Mouse (Mus musculus) neural tube, embryonic 12.5 days (tissue): ENCODE data around the gene Pla1a. TPM values are rescaled to one million over a fixed set of nuclear protein-coding genes. Genes with fewer than 3 reads are reported as not detected.
"Not testable (repeated sequence)": the region's sequence is repeated elsewhere in the genome, so short reads cannot be mapped to it uniquely, and the experiment has no call there.

ENCODE experiments used
- ATAC-seq: fragments of 200-750 bp; cut with Nextera tagmentation; 2 replicates; pipeline ENCODE4 v1.8.0; 2017; ENCODE audit warnings: low read depth, mild to moderate bottlenecking, moderate TSS enrichment, moderate library complexity; ENCODE audit not compliant: low FRiP score
- H3K27ac ChIP-seq: fragments of 300-500 bp; sonication (generic); 2 replicates; pipeline ENCODE4 v1.5.1; 2016
- H3K27me3 ChIP-seq: fragments of 300-500 bp; sonication (generic); replicated peaks from 2 replicates; pipeline ENCODE4 v1.6.1; 2016; ENCODE audit warnings: mild to moderate bottlenecking
- H3K36me3 ChIP-seq: fragments of 300-500 bp; sonication (generic); 2 replicates; pipeline ENCODE4 v1.6.1; 2016; ENCODE audit warnings: mild to moderate bottlenecking
- H3K4me1 ChIP-seq: fragments of 300-500 bp; sonication (generic); 2 replicates; pipeline ENCODE4 v1.6.1; 2016
- H3K4me2 ChIP-seq: fragments of 300-500 bp; sonication (generic); replicated peaks from 2 replicates; pipeline ENCODE4 v1.6.1; 2016; ENCODE audit warnings: mild to moderate bottlenecking
- H3K4me3 ChIP-seq: fragments of 300-500 bp; sonication (generic); 2 replicates; pipeline ENCODE4 v1.5.1; 2016
- H3K9ac ChIP-seq: fragments of 300-500 bp; sonication (generic); 2 replicates; pipeline ENCODE4 v1.6.1; 2016; ENCODE audit warnings: mild to moderate bottlenecking
- H3K9me3 ChIP-seq: fragments of 300-500 bp; sonication (generic); 2 replicates; pipeline ENCODE4 v1.6.1; 2016; ENCODE audit warnings: mild to moderate bottlenecking
- WGBS: fragments of 180-500 bp; shearing (Covaris S2); methylation state at CpG from one replicate; pipeline ENCODE4 v1.1.7; 2016; 5-methylcytosine and 5-hydroxymethylcytosine counted together
- polyA plus RNA-seq: library from polyadenylated mRNA; unstranded; fragments of >200 nt; fragmentation: Nextera tagmentation; extraction: Ambion mirVana; gene quantifications from 2 replicates; pipeline ENCODE4 v1.2.1, GENCODE M21; 2016

Gene Pla1a
- polyA plus RNA-seq, 1 experiment from 2014 or later = 0.28 TPM

DNA sequence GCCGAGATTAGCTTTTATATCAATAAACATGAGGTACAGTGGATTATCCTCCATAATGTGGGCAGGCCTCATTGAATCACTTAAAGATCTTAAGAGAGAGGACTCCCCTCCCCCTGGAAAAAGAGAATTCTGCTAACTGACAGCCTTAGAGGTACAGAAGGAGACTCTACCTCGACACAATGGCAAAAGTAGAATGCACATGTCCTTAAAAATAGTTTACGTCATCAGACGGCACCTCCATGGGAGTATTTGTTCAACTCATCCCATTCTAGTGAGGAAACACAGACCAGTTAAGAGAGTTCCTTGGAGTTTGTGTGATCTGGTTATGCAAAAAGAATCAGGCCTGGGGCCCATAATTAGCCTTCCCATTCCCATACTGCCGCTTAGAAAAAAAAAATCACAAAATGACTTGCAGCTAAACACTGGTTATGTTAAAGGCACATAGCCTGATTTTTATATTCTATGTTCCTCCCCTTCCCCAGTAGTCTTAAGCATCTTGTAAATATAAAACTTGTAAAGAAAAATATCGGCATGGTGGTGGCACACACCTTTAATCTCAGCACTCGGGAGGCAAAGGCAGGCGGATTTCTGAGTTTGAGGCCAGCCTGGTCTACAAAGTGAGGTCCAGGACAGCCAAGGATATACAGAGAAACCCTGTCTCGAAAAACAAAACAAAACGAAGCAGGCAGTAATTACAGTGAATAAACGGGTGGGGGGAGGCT lies 21.7 kb upstream of the Pla1a start:
- Histone ChIP-seq H3K4me2 (no peak overlapping the region), H3K4me3 (no peak overlapping the region), H3K4me1 (peaks cover 11% of the 10 kb centered on the region), H3K9me3 (no peaks in the 10 kb centered on the region), H3K9ac (no peak overlapping the region), H3K36me3 (peaks cover 9% of the 10 kb centered on the region), H3K27ac (no peak overlapping the region), H3K27me3 (no peaks in the 10 kb centered on the region)
- no peak for ATAC-seq
- 83% methylated on average over 11 of the region's 11 CpGs for WGBS

DNA sequence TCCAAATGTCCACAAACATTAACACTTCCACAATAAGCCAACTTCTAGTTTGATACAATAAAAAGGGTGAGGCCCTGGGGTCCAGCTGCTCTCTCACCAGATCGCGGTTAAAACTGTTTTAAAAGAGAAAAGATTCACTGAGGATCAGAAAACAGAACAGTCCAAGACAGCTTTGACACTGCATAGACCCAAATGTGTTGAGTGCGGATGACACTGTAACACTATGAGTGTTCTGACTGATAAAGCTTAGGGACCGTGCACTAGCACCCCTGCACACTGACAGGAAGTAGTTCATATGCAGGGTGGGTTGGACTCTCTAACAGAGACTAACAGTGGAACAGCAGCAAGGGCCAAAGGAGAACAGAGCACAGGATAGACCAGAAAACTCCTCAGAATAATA lies 21.0 kb upstream of the Pla1a start:
- peaks cover 12% of the 10 kb centered on the region for H3K36me3 ChIP-seq
- H3K4me2 ChIP-seq = no peak overlapping the region
- 87% methylated on average over 4 of the region's 4 CpGs for WGBS
- no peak for ATAC-seq
- H3K9ac ChIP-seq = no peak overlapping the region
- H3K9me3 ChIP-seq = no peaks in the 10 kb centered on the region
- no peak overlapping the region for H3K27ac ChIP-seq
- no peaks in the 10 kb centered on the region for H3K27me3 ChIP-seq
- H3K4me1 ChIP-seq = peaks cover 11% of the 10 kb centered on the region
- H3K4me3 ChIP-seq = no peak overlapping the region

DNA sequence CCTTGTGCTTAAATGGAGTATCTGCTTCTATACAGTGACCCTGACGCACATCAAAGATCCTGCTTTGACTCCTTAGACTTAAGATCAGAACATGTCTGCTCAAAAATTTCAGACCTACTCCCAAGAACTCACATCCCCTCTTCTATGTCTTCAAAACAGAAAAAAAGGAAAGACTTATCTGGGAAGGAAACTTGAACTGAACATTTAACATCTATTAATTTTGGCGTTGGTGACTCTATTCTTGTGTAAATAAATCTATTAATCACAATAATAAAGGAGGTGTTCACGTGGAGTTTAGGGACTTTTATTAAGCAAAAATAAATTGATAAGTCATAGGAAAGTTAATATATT lies 20.2 kb upstream of the Pla1a start:
- Histone ChIP-seq H3K36me3 (peaks cover 20% of the 10 kb centered on the region), H3K9ac (peak overlapping the region; percentile 89), H3K27ac (no peak overlapping the region), H3K4me3 (peak overlapping the region; percentile 74), H3K4me2 (peak overlapping the region; percentile 83), H3K27me3 (no peaks in the 10 kb centered on the region), H3K4me1 (peaks cover 11% of the 10 kb centered on the region), H3K9me3 (no peaks in the 10 kb centered on the region)
- WGBS = 24% methylated on average over 3 of the region's 3 CpGs
- no peak for ATAC-seq

DNA sequence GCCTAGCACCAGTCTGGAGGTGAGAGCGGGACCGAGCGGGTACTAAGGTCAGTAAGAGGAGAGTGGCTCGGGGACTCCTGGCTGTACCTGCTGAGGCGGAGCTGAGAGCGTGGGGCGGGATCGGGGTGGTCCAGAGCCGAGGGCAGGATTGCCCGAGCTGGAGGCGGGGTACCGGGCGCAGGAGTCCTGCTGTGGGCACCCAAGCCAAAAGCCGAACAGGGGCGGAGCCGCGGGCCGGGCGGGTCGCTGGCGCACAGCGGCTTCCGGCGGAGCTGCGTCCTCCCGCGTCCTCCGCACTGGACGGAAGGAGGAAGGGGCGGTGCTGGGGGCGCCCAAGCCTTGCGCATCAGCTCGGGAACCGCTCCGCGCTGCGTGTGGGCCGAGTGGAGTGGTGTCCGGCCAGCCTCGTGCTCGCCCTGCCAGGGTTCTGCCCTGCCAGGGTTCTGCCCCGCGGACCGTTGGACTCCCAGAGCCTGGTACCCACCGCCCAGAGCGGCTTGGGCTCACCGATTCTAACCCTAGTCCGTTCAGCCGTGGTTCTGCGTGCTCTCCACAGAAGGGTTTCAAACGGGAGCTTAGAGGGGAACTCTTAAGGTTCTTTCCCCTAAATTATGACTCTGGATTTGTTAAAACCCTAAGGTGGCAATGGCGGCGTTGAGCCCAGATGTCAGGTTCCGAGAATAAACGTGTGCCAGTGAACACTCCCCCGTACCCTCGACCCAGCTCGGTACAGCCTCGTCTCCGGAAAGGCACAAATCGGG lies 19.7 kb upstream of the Pla1a start, which contains the start of gene Adprh:
Gene Adprh, minus strand, starts transcription at position 262 of the 761 bp plus-strand sequence.
- WGBS = under 1% methylated on average over 60 of the region's 61 CpGs
- Histone ChIP-seq H3K9me3 (no peaks in the 10 kb centered on the region), H3K4me2 (peak within 1 kb of the TSS; percentile 83), H3K36me3 (peaks cover 25% of the 10 kb centered on the region), H3K4me3 (peak within 1 kb of the TSS; percentile 74), H3K27ac (peak within 1 kb of the TSS; percentile 53; the same call in 1 of the 2 replicates), H3K27me3 (no peaks in the 10 kb centered on the region), H3K4me1 (peaks cover 11% of the 10 kb centered on the region), H3K9ac (peak within 1 kb of the TSS; percentile 89)
- ATAC-seq = peak; percentile 95

DNA sequence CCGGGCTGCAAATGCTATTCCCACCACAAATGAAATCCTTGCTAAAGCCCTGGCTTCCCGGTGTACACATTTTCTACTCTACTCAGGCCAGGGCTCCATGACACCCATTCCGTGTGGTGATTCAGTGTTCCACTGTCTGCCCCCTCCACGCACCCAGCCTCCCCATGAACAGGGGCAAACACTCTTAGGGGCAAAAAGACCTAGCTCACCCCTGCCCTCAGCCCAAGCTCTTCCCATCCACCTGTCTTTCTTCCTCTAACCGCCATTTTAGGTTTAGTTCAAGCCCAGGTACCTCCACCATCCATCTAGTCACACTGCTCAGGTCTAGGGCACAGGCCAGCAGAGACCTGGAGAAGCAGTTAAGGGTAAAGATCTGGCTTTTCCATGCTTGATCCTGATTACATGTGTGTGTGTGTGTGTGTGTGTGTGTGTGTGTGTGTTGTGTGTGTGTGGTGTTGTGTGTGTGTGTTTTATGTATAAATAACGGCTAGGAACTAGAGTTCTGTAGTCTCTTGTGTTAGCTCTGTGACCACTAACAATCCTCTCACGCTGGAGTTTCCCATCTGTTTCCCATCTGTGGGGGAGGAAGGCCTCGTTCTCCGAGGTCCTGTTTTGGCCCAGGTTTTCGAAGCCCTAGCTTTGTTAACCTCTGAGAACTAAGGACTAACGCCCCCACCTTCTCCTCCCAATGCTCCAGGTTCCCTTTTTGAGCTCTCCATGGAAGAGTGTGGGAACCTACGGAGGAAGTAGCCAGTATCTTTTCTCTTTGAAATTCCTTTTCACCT lies 18.7 kb upstream of the Pla1a start:
- Histone ChIP-seq H3K36me3 (peaks cover 35% of the 10 kb centered on the region), H3K4me1 (peaks cover 11% of the 10 kb centered on the region), H3K9me3 (no peaks in the 10 kb centered on the region), H3K4me2 (peak overlapping the region; percentile 83), H3K9ac (peak overlapping the region; percentile 89), H3K4me3 (peak overlapping the region; percentile 74), H3K27me3 (no peaks in the 10 kb centered on the region), H3K27ac (no peak overlapping the region)
- peak; percentile 35; the same call in 1 of the 2 replicates for ATAC-seq
- WGBS = 49% methylated on average over 12 of the region's 12 CpGs

DNA sequence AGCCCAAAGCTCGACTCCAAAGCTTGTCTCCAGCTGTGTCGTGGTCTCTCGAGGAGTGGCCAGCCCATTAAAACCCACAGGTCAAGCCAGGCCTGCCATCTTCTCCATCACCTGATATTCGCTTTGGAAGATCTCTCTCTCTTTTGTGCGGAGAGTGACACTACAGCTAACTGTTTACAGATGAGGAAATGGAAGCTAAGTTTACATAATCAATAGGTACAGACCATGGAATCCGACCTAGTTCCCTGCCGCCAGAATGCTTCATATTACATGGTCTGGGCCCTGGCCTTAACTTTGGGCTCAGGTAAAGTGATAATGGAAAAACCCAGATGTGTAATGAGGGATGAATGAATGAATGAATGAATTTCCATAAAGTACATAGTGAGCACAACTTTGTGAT lies 17.8 kb upstream of the Pla1a start:
- Histone ChIP-seq H3K27ac (no peak overlapping the region), H3K36me3 (peaks cover 44% of the 10 kb centered on the region), H3K9ac (no peak overlapping the region), H3K4me2 (no peak overlapping the region), H3K27me3 (no peaks in the 10 kb centered on the region), H3K4me3 (no peak overlapping the region), H3K4me1 (peaks cover 11% of the 10 kb centered on the region), H3K9me3 (no peaks in the 10 kb centered on the region)
- 90% methylated on average over 7 of the region's 7 CpGs for WGBS
- ATAC-seq = no peak

DNA sequence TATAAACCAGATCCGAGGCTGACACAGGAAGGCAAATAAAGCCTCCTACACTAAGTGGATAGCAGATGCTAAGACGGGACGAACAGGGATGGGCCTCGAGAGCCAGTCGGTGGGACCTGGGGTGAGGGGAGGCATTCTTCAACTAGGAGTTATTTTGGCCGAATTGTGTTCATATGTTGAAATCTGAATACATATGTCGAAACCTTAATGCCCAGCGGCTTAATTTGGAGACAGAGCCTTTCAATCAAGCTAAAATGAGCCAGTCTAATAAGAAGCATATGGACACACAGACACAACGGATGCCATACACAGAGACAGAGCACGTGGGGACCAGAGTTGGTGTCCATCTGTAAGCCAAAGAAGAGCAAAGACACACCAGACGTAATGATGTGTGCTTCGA lies 15.5 kb upstream of the Pla1a start:
- Histone ChIP-seq H3K9ac (no peak overlapping the region), H3K36me3 (peaks cover 66% of the 10 kb centered on the region), H3K9me3 (no peaks in the 10 kb centered on the region), H3K4me3 (no peak overlapping the region), H3K27ac (no peak overlapping the region), H3K4me1 (peaks cover 11% of the 10 kb centered on the region), H3K4me2 (no peak overlapping the region), H3K27me3 (no peaks in the 10 kb centered on the region)
- WGBS = 96% methylated on average over 12 of the region's 12 CpGs
- ATAC-seq = no peak

DNA sequence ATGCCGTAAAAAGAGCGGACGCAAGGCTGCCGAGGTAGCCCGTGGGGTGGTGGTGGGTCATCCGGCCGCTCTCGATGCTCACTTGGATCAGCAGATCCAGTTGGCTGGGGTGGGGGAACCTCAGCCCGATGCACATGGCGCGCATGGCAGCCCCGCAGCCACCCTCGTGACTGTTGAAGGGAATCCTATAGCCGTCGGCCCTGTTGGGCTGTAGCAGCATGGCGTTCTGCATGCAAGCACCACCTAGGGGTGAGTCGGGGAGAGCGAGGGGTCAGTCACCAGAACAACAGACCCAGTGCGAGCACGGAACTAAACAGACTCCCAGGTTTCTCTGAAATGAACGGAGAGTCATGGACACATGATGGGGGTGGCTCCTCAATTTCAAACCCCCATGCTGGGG lies 14.4 kb upstream of the Pla1a start:
- no peak overlapping the region for H3K27ac ChIP-seq
- H3K4me1 ChIP-seq = peaks cover 11% of the 10 kb centered on the region
- H3K4me2 ChIP-seq = no peak overlapping the region
- no peaks in the 10 kb centered on the region for H3K9me3 ChIP-seq
- no peak overlapping the region for H3K4me3 ChIP-seq
- H3K36me3 ChIP-seq = peaks cover 73% of the 10 kb centered on the region
- whole genome bisulfite sequencing = 93% methylated on average over 21 of the region's 21 CpGs
- no peak overlapping the region for H3K9ac ChIP-seq
- no peaks in the 10 kb centered on the region for H3K27me3 ChIP-seq
- no peak for ATAC-seq

DNA sequence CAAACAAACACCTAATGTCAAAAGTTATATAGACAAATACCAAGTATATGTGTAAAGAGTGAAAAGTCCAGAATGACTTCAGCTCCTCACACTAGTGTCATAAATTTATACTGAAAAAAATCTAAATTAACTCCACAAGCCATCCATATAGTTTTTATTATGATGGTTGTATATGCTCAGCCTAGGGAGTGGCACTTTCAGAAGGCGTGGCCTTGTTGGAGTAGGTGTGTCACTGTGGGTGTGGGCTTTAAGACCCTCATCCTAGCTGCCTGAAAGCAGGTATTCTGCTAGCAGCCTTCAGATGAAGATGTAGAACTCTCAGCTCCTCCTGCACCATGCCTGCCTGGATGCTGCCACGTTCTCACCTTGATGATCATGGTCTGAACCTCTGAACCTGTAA lies 13.2 kb upstream of the Pla1a start:
- H3K36me3 ChIP-seq = peaks cover 73% of the 10 kb centered on the region
- H3K27ac ChIP-seq, H3K4me1 ChIP-seq, H3K9ac ChIP-seq, H3K4me2 ChIP-seq, H3K4me3 ChIP-seq, ATAC-seq, H3K9me3 ChIP-seq, H3K27me3 ChIP-seq: not testable (repeated sequence)
- 95% methylated on average over 2 of the region's 2 CpGs for WGBS

DNA sequence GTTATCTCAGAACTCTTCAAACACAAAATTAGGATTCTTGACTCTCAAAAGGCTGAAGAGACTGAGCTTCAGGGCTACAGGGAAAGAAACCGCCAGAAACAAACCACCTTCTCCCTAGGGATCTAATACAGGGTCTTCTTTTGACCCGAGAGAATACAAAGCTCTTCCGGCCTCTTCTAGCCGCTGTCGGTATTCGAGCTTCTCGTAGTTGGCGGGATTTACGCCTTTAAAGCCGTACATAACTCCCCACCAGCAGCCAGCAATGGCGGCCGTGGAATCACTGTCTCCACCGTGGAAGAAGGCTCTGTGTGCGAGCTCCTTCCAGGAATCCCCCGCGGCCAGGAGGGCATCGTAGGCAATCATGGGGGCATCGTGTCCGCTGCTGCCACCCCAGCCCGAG lies 12.6 kb upstream of the Pla1a start:
- WGBS = 96% methylated on average over 20 of the region's 20 CpGs
- Histone ChIP-seq H3K4me1 (no peaks in the 10 kb centered on the region), H3K9me3 (no peaks in the 10 kb centered on the region), H3K4me2 (no peak overlapping the region), H3K9ac (no peak overlapping the region), H3K4me3 (no peak overlapping the region), H3K27me3 (no peaks in the 10 kb centered on the region), H3K27ac (no peak overlapping the region), H3K36me3 (peaks cover 73% of the 10 kb centered on the region)
- ATAC-seq = no peak

DNA sequence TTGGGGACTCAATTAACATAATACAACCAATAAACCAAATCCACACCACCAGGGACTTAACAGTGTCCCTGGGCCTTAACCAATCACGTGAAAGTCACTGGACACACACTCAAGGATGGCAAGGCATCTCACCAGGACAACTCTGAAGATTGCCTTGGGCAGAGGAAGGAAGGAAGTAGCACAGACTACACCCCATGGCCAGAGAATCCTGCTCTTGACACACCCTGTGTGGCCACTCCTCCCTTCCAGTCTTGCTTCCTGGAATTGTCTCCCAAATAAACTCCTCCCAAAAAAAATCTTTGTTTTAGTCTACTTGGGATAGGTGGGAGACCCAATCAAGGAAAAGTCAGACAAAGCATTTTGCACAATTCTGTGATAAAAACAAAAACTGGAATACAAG lies 12.1 kb upstream of the Pla1a start:
- Histone ChIP-seq H3K36me3 (peaks cover 67% of the 10 kb centered on the region), H3K9me3 (no peaks in the 10 kb centered on the region)
- 87% methylated on average over 1 of the region's 1 CpGs for WGBS

More for the DNA sequence above, 12.1 kb upstream of the Pla1a start:
- Histone ChIP-seq H3K27ac (no peak overlapping the region), H3K4me2 (no peak overlapping the region), H3K4me1 (no peaks in the 10 kb centered on the region), H3K4me3 (no peak overlapping the region), H3K27me3 (no peaks in the 10 kb centered on the region), H3K9ac (no peak overlapping the region)
- no peak for ATAC-seq
